Mouse (Mus musculus): ENCODE measurements at regions not wholly inside any gene's neighbourhood (a gene's known extent, or its start where the extent isn't known, plus 50 kb on each side); places are given as distances from the start of the nearest gene placed in this dataset.

DNA sequence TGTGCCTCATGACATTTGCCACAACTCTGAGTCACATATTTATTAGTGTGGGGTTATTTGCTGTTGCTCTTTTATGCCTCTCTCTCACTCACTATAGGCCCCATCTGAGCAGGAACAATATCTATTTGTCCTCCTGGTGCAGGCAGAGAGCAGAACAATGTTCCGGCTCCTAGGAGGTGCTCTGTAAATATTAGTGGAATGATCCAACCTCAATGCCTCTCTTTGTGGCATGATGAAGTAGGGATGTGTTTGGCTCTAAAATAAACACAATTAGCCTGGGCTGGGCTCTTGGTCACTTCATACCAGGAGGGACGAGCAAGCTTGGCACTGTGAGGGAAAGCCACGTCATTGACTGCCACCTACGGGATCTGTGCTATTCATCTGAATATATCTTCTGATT lies 224.8 kb upstream of the Arid1b start:
- 82% methylated on average over 4 of the region's 4 CpGs for WGBS
- TF ChIP-seq CTCF (IDR thresholded peaks at IDR 0.05) = no peak
- no peaks in the 10 kb centered on the region for H3K9me3 ChIP-seq (ENCODE audit: low read length)
- H3K4me3 ChIP-seq (ENCODE audit: low read depth, low read length) = no peak overlapping the region
- H3K27ac ChIP-seq (ENCODE audit: low read depth, low read length) = no peak overlapping the region
- H3K36me3 ChIP-seq (ENCODE audit: insufficient read depth, low read length) = no peaks in the 10 kb centered on the region
- DNase-seq (ENCODE audit: low spot score) (no peak), ATAC-seq (ENCODE audit: low FRiP score) (no peak)
- no peak overlapping the region for H3K4me2 ChIP-seq (ENCODE audit: low read depth, low read length, poor library complexity, severe bottlenecking)
- H3K27me3 ChIP-seq (ENCODE audit: insufficient read depth, low read length) = no peaks in the 10 kb centered on the region
- no peak overlapping the region for H3K9ac ChIP-seq (replicated peaks; ENCODE audit: low read length, poor library complexity, severe bottlenecking)
- no peaks in the 10 kb centered on the region for H3K4me1 ChIP-seq (ENCODE audit: insufficient read depth, low read length)

DNA sequence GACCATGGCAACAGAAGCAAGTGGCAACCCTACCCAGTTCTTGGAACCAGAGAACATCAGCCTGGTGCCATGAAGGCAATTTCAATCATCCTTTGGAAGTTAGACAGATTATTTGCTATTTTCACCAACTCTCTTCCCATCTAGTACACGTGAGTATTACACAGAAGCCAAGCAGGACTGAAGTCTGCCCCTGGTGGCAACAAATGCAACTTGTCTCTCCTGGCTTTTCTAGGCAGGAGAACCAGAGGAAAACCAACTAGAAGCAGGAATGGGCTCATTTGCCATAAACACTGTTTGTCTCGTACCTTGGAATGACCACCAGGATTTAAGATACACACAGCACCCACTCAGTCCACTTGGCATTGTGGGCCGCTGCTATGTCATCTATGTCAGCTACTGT lies 224.1 kb upstream of the Arid1b start:
- no peak for ATAC-seq (ENCODE audit: low FRiP score)

DNA sequence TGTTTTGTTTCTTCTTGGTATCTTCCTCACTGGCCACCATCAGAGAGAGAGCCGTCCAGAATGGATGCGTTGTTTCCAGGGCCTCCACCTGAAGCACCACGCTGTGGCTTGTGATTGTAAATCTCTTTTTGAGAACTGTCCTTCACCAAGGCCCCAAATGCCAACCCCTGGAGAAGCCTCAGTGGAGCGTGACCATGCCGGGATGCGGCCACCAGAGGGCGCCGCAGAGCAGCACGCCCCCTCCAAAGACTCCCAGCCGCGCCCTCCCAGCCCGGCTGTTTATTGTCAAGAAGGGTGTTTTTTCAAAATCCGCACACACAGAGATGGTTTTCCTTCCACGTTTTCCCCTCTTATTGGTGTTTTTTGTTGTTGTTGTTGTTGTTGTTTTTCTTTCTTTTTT lies 216.0 kb upstream of the Arid1b start:
- H3K27me3 ChIP-seq (ENCODE audit: insufficient read depth, low read length) = no peaks in the 10 kb centered on the region
- H3K9me3 ChIP-seq (ENCODE audit: low read length) = no peaks in the 10 kb centered on the region
- H3K36me3 ChIP-seq (ENCODE audit: insufficient read depth, low read length) = no peaks in the 10 kb centered on the region
- H3K27ac ChIP-seq (ENCODE audit: low read depth, low read length) = no peak overlapping the region
- no peak overlapping the region for H3K9ac ChIP-seq (replicated peaks; ENCODE audit: low read length, poor library complexity, severe bottlenecking)
- peak; percentile 91 for TF ChIP-seq CTCF (IDR thresholded peaks at IDR 0.05)
- 2% methylated on average over 14 of the region's 14 CpGs for WGBS
- H3K4me3 ChIP-seq (ENCODE audit: low read depth, low read length) = no peak overlapping the region
- H3K4me1 ChIP-seq (ENCODE audit: insufficient read depth, low read length) = no peaks in the 10 kb centered on the region
- no peak overlapping the region for H3K4me2 ChIP-seq (ENCODE audit: low read depth, low read length, poor library complexity, severe bottlenecking)
- ATAC-seq (ENCODE audit: low FRiP score) (0 out of 2 replicates have a peak, but pooled peaks have one; percentile 56), DNase-seq (ENCODE audit: low spot score) (peak; percentile 72)

More for the DNA sequence above, 224.1 kb upstream of the Arid1b start:
- Histone ChIP-seq H3K9me3 (ENCODE audit: low read length) (no peaks in the 10 kb centered on the region), H3K4me3 (ENCODE audit: low read depth, low read length) (no peak overlapping the region), H3K4me1 (ENCODE audit: insufficient read depth, low read length) (no peaks in the 10 kb centered on the region), H3K9ac (replicated peaks; ENCODE audit: low read length, poor library complexity, severe bottlenecking) (no peak overlapping the region), H3K36me3 (ENCODE audit: insufficient read depth, low read length) (no peaks in the 10 kb centered on the region), H3K27me3 (ENCODE audit: insufficient read depth, low read length) (no peaks in the 10 kb centered on the region), H3K27ac (ENCODE audit: low read depth, low read length) (no peak overlapping the region), H3K4me2 (ENCODE audit: low read depth, low read length, poor library complexity, severe bottlenecking) (no peak overlapping the region)
- 86% methylated on average over 3 of the region's 3 CpGs for WGBS
- DNase-seq (ENCODE audit: low spot score) = peak; percentile 17
- TF ChIP-seq CTCF (IDR thresholded peaks at IDR 0.05) = peak; percentile 61

DNA sequence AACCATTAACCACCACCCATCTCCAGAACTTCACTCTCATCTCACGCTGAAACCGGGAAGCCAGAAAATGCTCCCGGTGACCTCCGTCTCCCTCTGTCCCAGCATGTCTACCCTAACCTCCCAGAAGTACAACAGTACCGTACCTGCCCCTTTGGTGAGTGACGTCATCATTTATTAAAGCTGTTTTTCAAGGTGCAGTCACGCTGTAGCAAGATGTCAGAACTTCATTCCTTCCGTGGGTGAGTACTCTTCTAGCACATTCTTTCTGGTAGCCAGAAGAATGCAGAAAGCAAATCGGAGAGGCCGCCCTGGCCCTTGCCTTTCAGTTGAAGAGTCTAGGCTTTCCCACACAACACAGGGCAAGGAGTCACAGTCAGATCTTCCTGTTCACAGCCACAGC lies 215.1 kb upstream of the Arid1b start:
- Histone ChIP-seq H3K9me3 (ENCODE audit: low read length) (no peaks in the 10 kb centered on the region), H3K4me2 (ENCODE audit: low read depth, low read length, poor library complexity, severe bottlenecking) (no peak overlapping the region), H3K27me3 (ENCODE audit: insufficient read depth, low read length) (no peaks in the 10 kb centered on the region), H3K9ac (replicated peaks; ENCODE audit: low read length, poor library complexity, severe bottlenecking) (no peak overlapping the region), H3K36me3 (ENCODE audit: insufficient read depth, low read length) (no peaks in the 10 kb centered on the region), H3K27ac (ENCODE audit: low read depth, low read length) (no peak overlapping the region), H3K4me3 (ENCODE audit: low read depth, low read length) (no peak overlapping the region), H3K4me1 (ENCODE audit: insufficient read depth, low read length) (no peaks in the 10 kb centered on the region)
- DNase-seq (ENCODE audit: low spot score) (no peak), ATAC-seq (ENCODE audit: low FRiP score) (no peak)
- TF ChIP-seq CTCF (IDR thresholded peaks at IDR 0.05) = no peak
- WGBS = 91% methylated on average over 10 of the region's 10 CpGs

DNA sequence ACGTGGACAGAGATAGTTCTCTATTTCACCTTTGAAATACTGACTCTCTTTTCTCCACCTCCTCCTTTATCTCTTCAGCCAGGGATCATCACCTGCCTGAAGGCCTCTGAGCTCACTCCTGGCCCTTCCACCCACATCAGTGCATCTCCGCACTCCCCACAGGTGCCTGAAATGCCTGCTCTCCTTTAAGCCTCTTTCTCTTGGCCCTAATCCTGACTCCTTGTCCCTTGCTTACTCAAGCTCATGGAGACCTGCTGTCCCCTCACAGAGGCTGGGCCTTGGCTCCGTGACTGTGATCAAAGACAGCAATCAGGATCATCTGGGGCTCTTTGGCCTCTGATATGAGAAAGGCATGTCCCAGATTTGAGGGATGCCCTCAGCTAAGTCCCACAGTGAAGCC lies 212.5 kb upstream of the Arid1b start:
- Histone ChIP-seq H3K36me3 (ENCODE audit: insufficient read depth, low read length) (no peaks in the 10 kb centered on the region), H3K27ac (ENCODE audit: low read depth, low read length) (no peak overlapping the region), H3K4me2 (ENCODE audit: low read depth, low read length, poor library complexity, severe bottlenecking) (no peak overlapping the region), H3K9ac (replicated peaks; ENCODE audit: low read length, poor library complexity, severe bottlenecking) (no peak overlapping the region), H3K4me1 (ENCODE audit: insufficient read depth, low read length) (no peaks in the 10 kb centered on the region), H3K27me3 (ENCODE audit: insufficient read depth, low read length) (no peaks in the 10 kb centered on the region), H3K4me3 (ENCODE audit: low read depth, low read length) (no peak overlapping the region), H3K9me3 (ENCODE audit: low read length) (no peaks in the 10 kb centered on the region)
- no peak for TF ChIP-seq CTCF (IDR thresholded peaks at IDR 0.05)
- ATAC-seq (ENCODE audit: low FRiP score) (no peak), DNase-seq (ENCODE audit: low spot score) (no peak)
- 80% methylated on average over 3 of the region's 3 CpGs for WGBS

DNA sequence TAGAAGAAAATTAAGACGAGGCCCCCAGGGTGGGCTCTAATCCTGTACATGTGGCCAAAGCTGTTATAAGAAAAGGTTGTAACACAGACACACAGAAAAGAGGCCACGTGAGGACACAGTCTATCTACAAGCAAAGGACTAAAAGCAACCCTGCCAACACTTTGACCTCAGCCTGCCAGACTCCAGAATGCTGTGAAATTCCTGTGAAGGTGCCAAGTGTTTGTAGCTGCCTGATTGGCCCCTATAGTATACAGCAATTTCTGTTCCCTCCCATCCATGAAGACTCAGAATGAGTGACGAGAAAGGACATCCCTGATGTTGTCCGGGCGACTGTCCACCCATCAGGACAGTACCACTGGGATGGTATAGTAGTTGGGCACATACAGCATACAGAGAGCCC lies 209.8 kb upstream of the Arid1b start:
- no peak overlapping the region for H3K4me2 ChIP-seq (ENCODE audit: low read depth, low read length, poor library complexity, severe bottlenecking)
- WGBS = 71% methylated on average over 5 of the region's 5 CpGs
- TF ChIP-seq CTCF (IDR thresholded peaks at IDR 0.05) = no peak

More for the DNA sequence above, 209.8 kb upstream of the Arid1b start:
- ATAC-seq (ENCODE audit: low FRiP score) (no peak), DNase-seq (ENCODE audit: low spot score) (no peak)
- Histone ChIP-seq H3K36me3 (ENCODE audit: insufficient read depth, low read length) (no peaks in the 10 kb centered on the region), H3K27ac (ENCODE audit: low read depth, low read length) (no peak overlapping the region), H3K9ac (replicated peaks; ENCODE audit: low read length, poor library complexity, severe bottlenecking) (no peak overlapping the region), H3K4me1 (ENCODE audit: insufficient read depth, low read length) (no peaks in the 10 kb centered on the region), H3K4me3 (ENCODE audit: low read depth, low read length) (no peak overlapping the region), H3K27me3 (ENCODE audit: insufficient read depth, low read length) (no peaks in the 10 kb centered on the region), H3K9me3 (ENCODE audit: low read length) (no peaks in the 10 kb centered on the region)
